Mouse (Mus musculus) stomach, embryonic 14.5 days (tissue): ENCODE data around the gene Vstm2l. TPM values are rescaled to one million over a fixed set of nuclear protein-coding genes. Genes with fewer than 3 reads are reported as not detected.

Source experiments
- ATAC-seq: fragments of 200-750 bp; cut with Nextera tagmentation; 2 replicates; pipeline ENCODE4 v1.8.0; 2017; ENCODE audit warnings: low read depth, moderate TSS enrichment; ENCODE audit not compliant: insufficient number of reproducible peaks, insufficient read depth, low FRiP score
- H3K27ac ChIP-seq: fragments of 300-500 bp; sonication (generic); 2 replicates; pipeline ENCODE4 v1.5.1; 2014; ENCODE audit warnings: mild to moderate bottlenecking, low read length, moderate library complexity, mixed read lengths
- H3K27me3 ChIP-seq: fragments of 300-500 bp; sonication (generic); 2 replicates; pipeline ENCODE4 v1.6.1; 2014; ENCODE audit warnings: low read length, control low read depth, mixed read lengths; ENCODE audit not compliant: control insufficient read depth, insufficient read depth
- H3K36me3 ChIP-seq: fragments of 300-500 bp; sonication (generic); 2 replicates; pipeline ENCODE4 v1.6.1; 2014; ENCODE audit warnings: mild to moderate bottlenecking, control low read depth, low read length, moderate library complexity, mixed read lengths; ENCODE audit not compliant: control insufficient read depth, insufficient read depth
- H3K4me1 ChIP-seq: fragments of 300-500 bp; sonication (generic); 2 replicates; pipeline ENCODE4 v1.6.1; 2014; ENCODE audit warnings: low read length, control low read depth, mixed read lengths; ENCODE audit not compliant: control insufficient read depth, insufficient read depth
- H3K4me2 ChIP-seq: fragments of 300-500 bp; sonication (generic); replicated peaks from 2 replicates; pipeline ENCODE4 v1.6.1; 2014; ENCODE audit warnings: low read depth, low read length, control low read depth
- H3K4me3 ChIP-seq: fragments of 300-500 bp; sonication (generic); 2 replicates; pipeline ENCODE4 v1.5.1; 2014; ENCODE audit warnings: low read depth, low read length, control low read depth
- H3K9ac ChIP-seq: fragments of 300-500 bp; sonication (generic); replicated peaks from 2 replicates; pipeline ENCODE4 v1.6.1; 2014; ENCODE audit warnings: low read depth, mild to moderate bottlenecking, control low read depth, low read length, moderate library complexity, mixed read lengths
- H3K9me3 ChIP-seq: fragments of 300-500 bp; sonication (generic); 2 replicates; pipeline ENCODE4 v1.6.1; 2016; ENCODE audit warnings: low read depth, low read length, control low read depth; ENCODE audit not compliant: control insufficient read depth
- WGBS: fragments of 180-500 bp; shearing (Covaris S2); extraction: QIAGEN DNeasy Blood & Tissue Kit; methylation state at CpG from one replicate; pipeline ENCODE4 v1.1.7; 2014; 5-methylcytosine and 5-hydroxymethylcytosine counted together
- polyA plus RNA-seq: library from polyadenylated mRNA; unstranded; fragments of >200 nt; fragmentation: Nextera tagmentation; extraction: Ambion mirVana; gene quantifications from 2 replicates; pipeline ENCODE4 v1.2.1, GENCODE M21; 2014

The Vstm2l gene
- polyA plus RNA-seq, 1 experiment from 2014 or later: 0.17 TPM

DNA sequence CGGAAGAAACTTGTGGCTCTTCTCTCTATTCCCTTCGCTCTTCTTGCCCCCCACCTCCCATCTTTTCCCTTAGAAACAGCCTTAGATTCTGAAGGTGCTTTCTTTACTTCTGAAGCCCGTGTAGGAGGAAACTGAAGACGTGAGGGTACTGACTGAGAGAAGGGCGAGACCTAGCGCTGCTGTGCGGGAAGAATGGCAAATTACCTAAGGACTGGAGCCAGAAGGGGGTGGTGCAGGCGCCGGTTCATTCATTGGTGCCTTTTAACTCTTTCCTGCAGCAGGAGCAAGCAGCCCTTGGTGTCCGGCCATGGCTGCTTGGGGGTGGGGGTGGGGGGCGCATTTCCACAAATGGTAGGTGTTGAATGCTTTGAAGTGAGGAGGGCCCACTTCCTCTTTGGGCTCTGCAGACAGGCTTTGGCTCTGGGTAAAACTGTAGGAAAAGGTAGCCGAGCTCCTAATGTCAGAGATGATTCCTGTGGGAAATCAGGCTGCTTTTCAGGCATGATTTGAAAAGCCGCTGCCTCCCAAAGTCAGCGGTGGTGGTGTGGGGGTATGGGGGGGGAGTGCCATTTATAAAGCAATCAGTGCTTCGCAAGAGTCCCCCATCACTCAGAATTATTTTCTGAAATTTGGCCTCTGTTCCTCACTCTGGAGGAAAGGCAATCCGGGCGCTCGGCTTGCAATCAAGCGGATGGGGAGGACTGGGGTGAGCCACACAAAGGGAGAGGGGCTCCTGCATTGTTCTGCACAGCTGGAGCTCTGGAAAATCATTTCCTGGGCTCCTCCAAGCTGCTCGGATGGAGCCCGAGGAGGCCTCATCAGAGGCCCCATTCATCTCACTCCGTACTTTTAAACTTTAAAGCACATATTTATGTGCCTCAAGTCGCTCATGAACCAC lies 60.4 kb downstream of the Vstm2l start:
- Histone ChIP-seq H3K27me3 (no peaks in the 10 kb centered on the region), H3K4me2 (no peak overlapping the region), H3K36me3 (no peaks in the 10 kb centered on the region), H3K4me1 (0 out of 2 replicates have a peak, but pooled peaks cover 8% of the 10 kb centered on the region), H3K27ac (no peak overlapping the region), H3K9ac (no peak overlapping the region), H3K9me3 (no peaks in the 10 kb centered on the region), H3K4me3 (no peak overlapping the region)
- WGBS: 4% methylated on average over 23 of the region's 23 CpGs
- ATAC-seq: no peak

DNA sequence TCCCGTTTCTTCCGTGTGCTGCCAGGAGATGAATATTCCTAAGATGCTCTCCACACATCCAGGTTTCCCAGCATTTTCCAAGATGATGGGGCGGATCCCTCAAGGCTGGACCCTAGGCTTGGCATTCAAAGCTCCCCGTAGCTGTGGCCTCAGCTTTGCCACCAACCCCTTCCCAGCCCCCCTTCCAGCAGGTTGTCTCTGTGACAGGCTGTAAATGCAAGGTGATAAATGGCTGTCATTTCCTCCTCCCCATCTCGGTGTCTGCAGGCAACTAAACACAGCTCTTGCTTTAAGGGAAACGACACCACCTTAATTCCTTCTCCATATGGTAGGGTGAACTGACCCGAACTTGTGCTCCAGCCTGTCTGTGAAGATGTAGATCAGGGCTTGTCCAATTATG lies 61.1 kb downstream of the Vstm2l start:
- H3K4me2 ChIP-seq: no peak overlapping the region
- H3K4me3 ChIP-seq: no peak overlapping the region
- no peaks in the 10 kb centered on the region for H3K9me3 ChIP-seq
- no peak overlapping the region for H3K27ac ChIP-seq
- H3K4me1 ChIP-seq: 0 out of 2 replicates have a peak, but pooled peaks cover 8% of the 10 kb centered on the region
- H3K9ac ChIP-seq: no peak overlapping the region
- H3K27me3 ChIP-seq: no peaks in the 10 kb centered on the region
- 3% methylated on average over 7 of the region's 7 CpGs for WGBS
- no peaks in the 10 kb centered on the region for H3K36me3 ChIP-seq
- no peak for ATAC-seq

DNA sequence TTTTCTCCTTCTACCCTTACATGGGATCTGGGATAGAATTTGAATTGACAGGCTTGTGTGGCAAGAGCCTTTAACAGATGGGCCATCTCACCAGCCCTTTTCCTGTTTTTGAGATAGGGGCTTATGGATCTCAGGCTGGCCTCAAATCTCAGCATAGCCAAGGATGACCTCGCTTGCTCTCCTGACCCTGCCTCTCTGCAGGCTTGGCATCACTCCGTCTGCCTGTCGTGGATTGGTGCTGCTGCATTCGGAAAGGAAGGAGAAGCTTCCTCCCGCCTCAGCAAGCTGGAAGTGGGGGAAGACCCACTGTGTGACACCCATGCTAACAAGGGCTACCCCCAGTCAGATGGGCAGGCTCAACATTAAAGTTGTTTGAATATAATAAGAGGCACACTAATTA lies 64.8 kb downstream of the Vstm2l start:
- no peaks in the 10 kb centered on the region for H3K27me3 ChIP-seq
- no peak overlapping the region for H3K9ac ChIP-seq
- WGBS: 48% methylated on average over 5 of the region's 5 CpGs
- 0 out of 2 replicates have a peak, but pooled peaks cover 8% of the 10 kb centered on the region for H3K4me1 ChIP-seq
- peaks cover 7% of the 10 kb centered on the region; the same call in 1 of the 2 replicates for H3K36me3 ChIP-seq
- H3K9me3 ChIP-seq: no peaks in the 10 kb centered on the region
- H3K27ac ChIP-seq: no peak overlapping the region
- no peak overlapping the region for H3K4me2 ChIP-seq
- H3K4me3 ChIP-seq: no peak overlapping the region
- ATAC-seq: no peak

DNA sequence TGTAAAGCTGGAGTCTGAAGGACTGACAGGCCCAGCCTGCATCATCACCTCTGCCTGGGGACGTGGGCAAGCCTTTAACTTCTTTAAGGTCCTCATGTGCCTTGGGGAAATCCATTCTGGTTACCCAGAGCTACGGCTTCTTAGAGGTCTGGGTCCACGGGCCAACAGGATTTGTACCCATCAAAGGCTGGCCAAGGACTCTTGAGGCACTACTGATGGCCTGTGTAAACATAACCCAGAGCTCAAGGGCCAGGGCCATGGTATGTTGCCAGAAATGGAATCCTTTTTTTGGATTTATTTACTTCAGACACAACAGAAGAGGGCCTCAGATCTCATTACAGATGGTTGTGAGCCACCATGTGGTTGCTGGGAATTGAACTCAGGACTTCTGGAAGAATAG lies 68.3 kb downstream of the Vstm2l start:
- no peak overlapping the region for H3K4me2 ChIP-seq

DNA sequence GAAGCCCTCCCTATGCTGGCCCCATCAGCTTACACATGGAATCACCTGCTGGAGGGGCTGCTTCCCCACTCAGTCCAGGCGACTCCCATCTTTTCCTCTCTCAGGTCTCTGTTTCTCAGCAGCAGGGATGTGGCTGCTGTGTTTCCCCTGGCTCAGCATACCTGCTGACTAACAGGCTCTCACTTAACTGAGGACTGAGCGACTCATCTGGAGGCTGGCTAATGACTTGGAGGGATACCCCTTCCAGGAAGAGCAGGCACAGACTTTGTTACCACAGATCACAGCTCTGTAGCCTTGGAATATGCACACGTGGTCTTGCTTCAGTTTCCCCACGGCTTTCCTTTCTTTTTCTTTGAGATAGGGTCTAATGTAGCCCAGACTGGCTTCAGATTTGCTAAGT lies 68.8 kb downstream of the Vstm2l start:
- Histone ChIP-seq H3K9ac (no peak overlapping the region), H3K4me2 (no peak overlapping the region), H3K27ac (no peak overlapping the region), H3K4me1 (no peaks in the 10 kb centered on the region), H3K36me3 (peaks cover 14% of the 10 kb centered on the region; the same call in 1 of the 2 replicates), H3K27me3 (no peaks in the 10 kb centered on the region), H3K4me3 (no peak overlapping the region), H3K9me3 (no peaks in the 10 kb centered on the region)
- 86% methylated on average over 4 of the region's 4 CpGs for WGBS
- ATAC-seq: no peak

More for the DNA sequence above, 68.3 kb downstream of the Vstm2l start:
- Histone ChIP-seq H3K36me3 (peaks cover 14% of the 10 kb centered on the region; the same call in 1 of the 2 replicates), H3K27ac (no peak overlapping the region), H3K9me3 (no peaks in the 10 kb centered on the region), H3K4me1 (no peaks in the 10 kb centered on the region), H3K4me3 (no peak overlapping the region), H3K9ac (no peak overlapping the region), H3K27me3 (no peaks in the 10 kb centered on the region)
- 81% methylated on average over 3 of the region's 3 CpGs for WGBS
- no peak for ATAC-seq

DNA sequence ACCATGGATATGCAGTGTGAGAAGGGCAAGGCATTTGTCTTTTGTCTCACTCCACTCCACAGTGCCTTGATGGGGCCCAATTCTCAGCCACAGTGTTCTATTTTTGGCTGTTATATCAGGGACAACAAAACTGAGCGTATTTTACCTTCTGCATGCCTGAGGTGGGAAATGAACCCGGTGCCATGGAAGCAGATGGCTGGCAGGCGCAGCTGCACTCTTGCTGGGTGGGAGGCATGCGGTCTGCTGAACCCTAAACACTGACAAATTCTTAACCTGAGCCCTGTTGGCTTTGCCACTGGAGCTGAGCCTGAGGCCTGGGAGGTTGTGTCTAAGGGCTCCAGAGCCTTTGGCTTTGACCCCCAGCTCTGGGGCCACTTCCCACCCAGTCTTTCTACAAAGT lies 71.2 kb downstream of the Vstm2l start:
- WGBS: 87% methylated on average over 4 of the region's 4 CpGs

DNA sequence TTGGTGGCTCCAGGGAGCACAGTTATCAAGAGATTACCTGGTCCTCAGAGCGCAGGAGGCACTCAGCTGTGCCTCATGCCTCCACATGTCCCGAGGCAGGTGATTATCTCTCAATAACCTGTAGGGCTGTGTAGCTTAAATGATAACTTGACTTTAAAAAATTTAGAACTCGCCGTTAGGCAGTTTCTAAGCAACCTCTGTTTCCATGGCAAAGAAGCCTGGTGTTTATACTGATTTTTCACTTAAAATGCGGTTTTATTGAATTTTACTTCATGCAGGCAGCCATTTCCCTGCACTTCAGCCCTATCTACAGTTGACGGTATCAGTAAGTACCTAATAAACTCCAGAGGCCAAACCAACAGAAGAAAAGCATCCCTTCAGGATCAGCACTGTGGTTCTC lies 71.8 kb downstream of the Vstm2l start:
- H3K4me2 ChIP-seq: no peak overlapping the region
- peaks cover 14% of the 10 kb centered on the region for H3K36me3 ChIP-seq
- no peaks in the 10 kb centered on the region for H3K9me3 ChIP-seq
- no peaks in the 10 kb centered on the region for H3K27me3 ChIP-seq
- no peaks in the 10 kb centered on the region for H3K4me1 ChIP-seq
- WGBS: 85% methylated on average over 6 of the region's 6 CpGs
- no peak for ATAC-seq
- H3K4me3 ChIP-seq: no peak overlapping the region
- H3K9ac ChIP-seq: no peak overlapping the region
- no peak overlapping the region for H3K27ac ChIP-seq

More for the DNA sequence above, 71.2 kb downstream of the Vstm2l start:
- Histone ChIP-seq H3K4me3 (no peak overlapping the region), H3K9ac (no peak overlapping the region), H3K36me3 (peaks cover 14% of the 10 kb centered on the region), H3K27ac (no peak overlapping the region), H3K4me1 (no peaks in the 10 kb centered on the region), H3K4me2 (no peak overlapping the region), H3K27me3 (no peaks in the 10 kb centered on the region), H3K9me3 (no peaks in the 10 kb centered on the region)
- no peak for ATAC-seq

DNA sequence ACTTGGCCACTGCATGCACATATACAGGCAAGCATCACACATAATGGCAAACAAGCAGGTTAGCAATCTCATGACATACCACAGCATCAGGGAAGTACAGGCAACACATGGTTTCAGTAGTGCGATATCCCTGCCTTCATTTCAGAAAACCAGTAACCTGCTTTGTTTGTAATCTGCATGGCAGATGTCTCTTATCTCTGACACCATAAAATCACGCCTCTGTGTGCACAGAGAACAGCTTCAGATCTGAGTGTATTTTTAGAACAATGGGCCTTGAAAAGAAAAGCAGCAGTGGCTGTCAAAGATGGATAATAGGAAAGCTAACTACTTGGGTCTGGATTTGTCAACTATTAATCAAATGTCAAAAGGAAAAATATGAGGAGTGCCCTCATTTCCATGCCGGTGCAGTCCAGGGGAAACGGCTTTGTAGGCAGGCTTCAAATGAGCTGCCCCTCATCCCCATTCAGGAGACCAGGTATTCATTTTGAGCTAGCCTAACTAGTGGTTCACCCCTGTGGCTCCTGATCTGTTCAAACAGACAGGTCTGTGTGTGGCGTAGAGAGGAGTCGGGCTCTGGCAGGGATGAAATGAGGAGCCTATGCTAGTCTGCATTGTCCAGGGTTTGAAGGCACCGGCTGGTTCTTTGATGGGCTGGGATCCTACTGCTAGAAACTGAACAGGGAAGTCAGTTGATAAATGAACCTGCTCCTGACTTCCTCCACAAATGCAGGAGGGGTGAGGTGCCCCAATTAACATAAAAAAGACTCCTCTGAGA lies 74.2 kb downstream of the Vstm2l start:
- Histone ChIP-seq H3K4me1 (no peaks in the 10 kb centered on the region), H3K9me3 (no peaks in the 10 kb centered on the region), H3K4me2 (no peak overlapping the region), H3K36me3 (peaks cover 23% of the 10 kb centered on the region), H3K4me3 (no peak overlapping the region), H3K9ac (no peak overlapping the region), H3K27ac (no peak overlapping the region), H3K27me3 (no peaks in the 10 kb centered on the region)
- WGBS: 54% methylated on average over 7 of the region's 7 CpGs
- no peak for ATAC-seq
